Mouse (Mus musculus): ENCODE data around the gene Acsm4. TPM values are rescaled to one million over a fixed set of nuclear protein-coding genes. Genes with fewer than 3 reads are reported as not detected.

Acsm4 gene
- polyA plus RNA-seq (2015; fragmentation: Nextera tagmentation; extraction: Ambion mirVana), result not detected in 2 replicates

GRCm38 (mm10) chr7:119689726-119690125 is at the start of gene Acsm4:
TSS of gene Acsm4 (plus strand) at chr7:119690026.
- 82% methylated on average over 5 of the region's 5 CpGs for WGBS
- Histone ChIP-seq H3K9me3 (no peaks in the 10 kb centered on the region), H3K4me1 (no peaks in the 10 kb centered on the region), H3K4me2 (no peak within 1 kb of the TSS), H3K36me3 (no peaks in the 10 kb centered on the region), H3K27ac (no peak within 1 kb of the TSS), H3K9ac (no peak within 1 kb of the TSS), H3K4me3 (no peak within 1 kb of the TSS), H3K27me3 (no peaks in the 10 kb centered on the region)
- no peak for ATAC-seq (ENCODE audit: insufficient number of reproducible peaks, low FRiP score, low TSS enrichment, low read depth)

GRCm38 (mm10) chr7:119642307-119642706 is 47.5 kb upstream of the Acsm4 start:
- H3K9me3 ChIP-seq, result no peaks in the 10 kb centered on the region
- no peak overlapping the region for H3K4me3 ChIP-seq
- no peak overlapping the region for H3K4me2 ChIP-seq
- no peaks in the 10 kb centered on the region for H3K27me3 ChIP-seq
- ATAC-seq (ENCODE audit: insufficient number of reproducible peaks, low FRiP score, low TSS enrichment, low read depth), result no peak
- no peaks in the 10 kb centered on the region for H3K36me3 ChIP-seq
- H3K4me1 ChIP-seq, result no peaks in the 10 kb centered on the region
- 71% methylated on average over 5 of the region's 5 CpGs for WGBS
- H3K9ac ChIP-seq, result no peak overlapping the region
- H3K27ac ChIP-seq, result no peak overlapping the region

- Histone ChIP-seq H3K27me3 (no peaks in the 10 kb centered on the region), H3K27ac (no peak overlapping the region), H3K4me3 (no peak overlapping the region), H3K4me1 (no peaks in the 10 kb centered on the region), H3K4me2 (no peak overlapping the region), H3K9me3 (no peaks in the 10 kb centered on the region), H3K36me3 (no peaks in the 10 kb centered on the region), H3K9ac (no peak overlapping the region)
- 89% methylated on average over 3 of the region's 3 CpGs for WGBS
- no peak for ATAC-seq (ENCODE audit: insufficient number of reproducible peaks, low FRiP score, low TSS enrichment, low read depth)
Measured at GRCm38 (mm10) chr7:119667893-119668292, 21.9 kb upstream of the Acsm4 start.

- ATAC-seq (ENCODE audit: insufficient number of reproducible peaks, low FRiP score, low TSS enrichment, low read depth), result no peak
- no peaks in the 10 kb centered on the region for H3K27me3 ChIP-seq
Measured at GRCm38 (mm10) chr7:119670395-119670794, 19.4 kb upstream of the Acsm4 start.

GRCm38 (mm10) chr7:119670925-119671324 is 18.9 kb upstream of the Acsm4 start:
- Histone ChIP-seq H3K27ac (no peak overlapping the region), H3K9me3 (no peaks in the 10 kb centered on the region)
- 49% methylated on average over 6 of the region's 6 CpGs for WGBS

More at GRCm38 (mm10) chr7:119670395-119670794, 19.4 kb upstream of the Acsm4 start:
- Histone ChIP-seq H3K27ac (no peak overlapping the region), H3K4me1 (no peaks in the 10 kb centered on the region), H3K4me3 (no peak overlapping the region), H3K9ac (no peak overlapping the region), H3K9me3 (no peaks in the 10 kb centered on the region), H3K36me3 (no peaks in the 10 kb centered on the region), H3K4me2 (no peak overlapping the region)
- 73% methylated on average over 5 of the region's 5 CpGs for whole genome bisulfite sequencing

GRCm38 (mm10) chr7:119673465-119673864 is 16.4 kb upstream of the Acsm4 start:
- Histone ChIP-seq H3K9me3 (no peaks in the 10 kb centered on the region), H3K36me3 (no peaks in the 10 kb centered on the region), H3K4me3 (no peak overlapping the region), H3K4me2 (no peak overlapping the region), H3K27me3 (no peaks in the 10 kb centered on the region), H3K27ac (no peak overlapping the region), H3K4me1 (no peaks in the 10 kb centered on the region), H3K9ac (no peak overlapping the region)
- 17% methylated on average over 6 of the region's 6 CpGs for WGBS
- ATAC-seq (ENCODE audit: insufficient number of reproducible peaks, low FRiP score, low TSS enrichment, low read depth), result no peak

More at GRCm38 (mm10) chr7:119670925-119671324, 18.9 kb upstream of the Acsm4 start:
- no peaks in the 10 kb centered on the region for H3K4me1 ChIP-seq
- H3K9ac ChIP-seq, result no peak overlapping the region
- H3K27me3 ChIP-seq, result no peaks in the 10 kb centered on the region
- H3K4me3 ChIP-seq, result no peak overlapping the region
- H3K4me2 ChIP-seq, result no peak overlapping the region
- ATAC-seq (ENCODE audit: insufficient number of reproducible peaks, low FRiP score, low TSS enrichment, low read depth), result no peak
- H3K36me3 ChIP-seq, result no peaks in the 10 kb centered on the region

- Histone ChIP-seq H3K27me3 (no peaks in the 10 kb centered on the region), H3K4me2 (no peak overlapping the region), H3K9me3 (no peaks in the 10 kb centered on the region), H3K27ac (no peak overlapping the region), H3K4me3 (no peak overlapping the region), H3K4me1 (no peaks in the 10 kb centered on the region), H3K9ac (no peak overlapping the region), H3K36me3 (no peaks in the 10 kb centered on the region)
- no peak for ATAC-seq (ENCODE audit: insufficient number of reproducible peaks, low FRiP score, low TSS enrichment, low read depth)
- WGBS, result 58% methylated on average over 8 of the region's 8 CpGs
Measured at GRCm38 (mm10) chr7:119680107-119680506, 9.7 kb upstream of the Acsm4 start.

- 52% methylated on average over 4 of the region's 4 CpGs for WGBS
- Histone ChIP-seq H3K27me3 (no peaks in the 10 kb centered on the region), H3K36me3 (no peaks in the 10 kb centered on the region), H3K4me3 (no peak overlapping the region), H3K4me2 (no peak overlapping the region), H3K9ac (no peak overlapping the region), H3K4me1 (no peaks in the 10 kb centered on the region), H3K27ac (no peak overlapping the region), H3K9me3 (no peaks in the 10 kb centered on the region)
- no peak for ATAC-seq (ENCODE audit: insufficient number of reproducible peaks, low FRiP score, low TSS enrichment, low read depth)
Measured at GRCm38 (mm10) chr7:119682699-119683098, 7.1 kb upstream of the Acsm4 start.

- H3K36me3 ChIP-seq, result no peaks in the 10 kb centered on the region
- no peak overlapping the region for H3K4me3 ChIP-seq
- H3K4me2 ChIP-seq, result no peak overlapping the region
- H3K27me3 ChIP-seq, result no peaks in the 10 kb centered on the region
- no peak overlapping the region for H3K9ac ChIP-seq
- no peaks in the 10 kb centered on the region for H3K4me1 ChIP-seq
- H3K27ac ChIP-seq, result no peak overlapping the region
- no peaks in the 10 kb centered on the region for H3K9me3 ChIP-seq
- ATAC-seq (ENCODE audit: insufficient number of reproducible peaks, low FRiP score, low TSS enrichment, low read depth), result no peak
- WGBS, result 68% methylated on average over 4 of the region's 4 CpGs
Measured at GRCm38 (mm10) chr7:119692302-119692701, 2.5 kb downstream of the Acsm4 start.

- Histone ChIP-seq H3K36me3 (no peaks in the 10 kb centered on the region), H3K27me3 (no peaks in the 10 kb centered on the region), H3K4me1 (no peaks in the 10 kb centered on the region), H3K9ac (no peak overlapping the region), H3K27ac (no peak overlapping the region), H3K4me3 (no peak overlapping the region), H3K4me2 (no peak overlapping the region), H3K9me3 (no peaks in the 10 kb centered on the region)
- 76% methylated on average over 1 of the region's 1 CpGs for WGBS
- ATAC-seq (ENCODE audit: insufficient number of reproducible peaks, low FRiP score, low TSS enrichment, low read depth), result no peak
Measured at GRCm38 (mm10) chr7:119694926-119695325, 5.1 kb downstream of the Acsm4 start.

GRCm38 (mm10) chr7:119714111-119714510 is 24.3 kb downstream of the Acsm4 start:
- H3K27ac ChIP-seq, result no peak overlapping the region
- H3K4me2 ChIP-seq, result no peak overlapping the region
- H3K9ac ChIP-seq, result no peak overlapping the region
- H3K36me3 ChIP-seq, result peaks cover 35% of the 10 kb centered on the region
- no peaks in the 10 kb centered on the region for H3K4me1 ChIP-seq
- ATAC-seq (ENCODE audit: insufficient number of reproducible peaks, low FRiP score, low TSS enrichment, low read depth), result no peak
- 94% methylated on average over 7 of the region's 7 CpGs for WGBS
- no peaks in the 10 kb centered on the region for H3K27me3 ChIP-seq
- H3K9me3 ChIP-seq, result no peaks in the 10 kb centered on the region
- H3K4me3 ChIP-seq, result no peak overlapping the region

GRCm38 (mm10) chr7:119720253-119720946 is 30.6 kb downstream of the Acsm4 start, which contains the start of gene Thumpd1:
TSS of gene Thumpd1 (minus strand) at chr7:119720798.
- no peaks in the 10 kb centered on the region for H3K27me3 ChIP-seq
- peak within 1 kb of the TSS; percentile 93 for H3K4me3 ChIP-seq
- H3K4me1 ChIP-seq, result peaks cover 8% of the 10 kb centered on the region
- peak within 1 kb of the TSS; percentile 64 for H3K4me2 ChIP-seq
- peak; percentile 87 for ATAC-seq (ENCODE audit: insufficient number of reproducible peaks, low FRiP score, low TSS enrichment, low read depth)
- no peaks in the 10 kb centered on the region for H3K9me3 ChIP-seq
- peak within 1 kb of the TSS; percentile 79 for H3K27ac ChIP-seq
- H3K36me3 ChIP-seq, result peaks cover 32% of the 10 kb centered on the region
- WGBS, result under 1% methylated on average over 60 of the region's 60 CpGs
- H3K9ac ChIP-seq, result peak within 1 kb of the TSS; percentile 82
